Mouse (Mus musculus) stomach, postnatal 0 days (tissue): ENCODE data around the gene Cbln1. TPM values are rescaled to one million over a fixed set of nuclear protein-coding genes. Genes with fewer than 3 reads are reported as not detected.

Experiments used
- ATAC-seq: fragments of 200-750 bp; cut with Nextera tagmentation; 2 replicates; pipeline ENCODE4 v1.8.0; 2017; ENCODE audit not compliant: low FRiP score, low TSS enrichment
- DNase-seq: peaks from one replicate; pipeline ENCODE4 v3.0.0-alpha.2; 2016; ENCODE audit warnings: low spot score
- H3K27ac ChIP-seq: fragments of 300-500 bp; sonication (generic); replicated peaks from 2 replicates; pipeline ENCODE4 v1.5.1; 2014; ENCODE audit warnings: mild to moderate bottlenecking, control low read depth
- H3K27me3 ChIP-seq: fragments of 300-500 bp; sonication (generic); 2 replicates; pipeline ENCODE4 v1.6.1; 2014; ENCODE audit warnings: low read length; ENCODE audit not compliant: control insufficient read depth, insufficient read depth
- H3K36me3 ChIP-seq: fragments of 300-500 bp; sonication (generic); 2 replicates; pipeline ENCODE4 v1.6.1; 2014; ENCODE audit warnings: low read length, mixed read lengths; ENCODE audit not compliant: control insufficient read depth, insufficient read depth
- H3K4me1 ChIP-seq: fragments of 300-500 bp; sonication (generic); replicated peaks from 2 replicates; pipeline ENCODE4 v1.6.1; 2014; ENCODE audit warnings: antibody characterized with exemption; ENCODE audit not compliant: control insufficient read depth, insufficient read depth
- H3K4me2 ChIP-seq: fragments of 300-500 bp; sonication (generic); replicated peaks from 2 replicates; pipeline ENCODE4 v1.6.1; 2014; ENCODE audit warnings: low read depth, mild to moderate bottlenecking, control low read depth, moderate library complexity
- H3K4me3 ChIP-seq: fragments of 300-500 bp; sonication (generic); 2 replicates; pipeline ENCODE4 v1.5.1; 2014; ENCODE audit warnings: low read depth, low read length, control low read depth
- H3K9ac ChIP-seq: fragments of 300-500 bp; sonication (generic); 2 replicates; pipeline ENCODE4 v1.6.1; 2014; ENCODE audit warnings: mild to moderate bottlenecking, low read length, control low read depth, mixed read lengths
- H3K9me3 ChIP-seq: fragments of 300-500 bp; sonication (generic); 2 replicates; pipeline ENCODE4 v1.6.1; 2016; ENCODE audit warnings: low read length; ENCODE audit not compliant: control insufficient read depth
- CTCF ChIP-seq: IDR thresholded peaks from 2 replicates; pipeline ENCODE4 v1.5.1; 2016; ENCODE audit warnings: antibody characterized with exemption, low read depth, mild to moderate bottlenecking, moderate library complexity
- EP300 ChIP-seq: optimal IDR thresholded peaks from 2 replicates; pipeline ENCODE3; 2016; ENCODE audit warnings: antibody characterized with exemption
- WGBS: fragments of 180-500 bp; shearing (Covaris S2); extraction: QIAGEN DNeasy Blood & Tissue Kit; methylation state at CpG from one replicate; pipeline ENCODE4 v1.1.7; 2014; 5-methylcytosine and 5-hydroxymethylcytosine counted together
- polyA plus RNA-seq: library from polyadenylated mRNA; unstranded; fragments of >200 nt; fragmentation: Nextera tagmentation; extraction: Ambion mirVana; gene quantifications from 2 replicates; pipeline ENCODE4 v1.2.1, GENCODE M21; 2015

Gene Cbln1
- polyA plus RNA-seq, 1 experiment from 2014 or later = 0.08 TPM

GRCm38 (mm10) chr8:87504441-87504840, 32.0 kb upstream of the Cbln1 start:
- Histone ChIP-seq H3K27ac (no peak overlapping the region), H3K9ac (no peak overlapping the region), H3K9me3 (no peaks in the 10 kb centered on the region), H3K4me1 (no peaks in the 10 kb centered on the region), H3K27me3 (no peaks in the 10 kb centered on the region), H3K4me2 (no peak overlapping the region), H3K36me3 (no peaks in the 10 kb centered on the region), H3K4me3 (no peak overlapping the region)
- no peak for DNase-seq
- no peak for ATAC-seq
- TF ChIP-seq EP300 (no peak), CTCF (no peak)
- WGBS = 45% methylated on average over 5 of the region's 5 CpGs

DNA sequence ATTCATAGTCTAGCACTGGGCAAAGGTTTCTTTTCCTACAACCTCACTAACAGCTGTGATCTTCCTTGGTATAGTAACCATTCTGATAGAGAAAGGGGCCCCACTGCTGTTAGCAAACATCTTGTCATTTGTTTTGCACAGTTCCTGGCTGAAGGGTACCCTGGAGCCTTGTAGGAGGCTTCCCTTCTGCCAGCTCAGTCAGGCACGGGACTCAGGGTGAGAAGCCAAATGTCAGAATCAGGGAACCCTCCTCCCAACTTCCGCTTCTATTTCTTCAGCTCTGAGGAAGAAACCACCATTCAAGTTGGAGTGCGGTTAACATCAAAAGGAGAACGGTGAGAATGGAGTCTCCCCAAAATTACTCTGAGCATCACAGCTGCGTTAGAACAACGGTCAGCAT, 30.3 kb upstream of the Cbln1 start:
- no peaks in the 10 kb centered on the region for H3K36me3 ChIP-seq
- H3K4me3 ChIP-seq = no peak overlapping the region
- no peak overlapping the region for H3K27ac ChIP-seq
- no peak for DNase-seq
- no peaks in the 10 kb centered on the region for H3K4me1 ChIP-seq
- H3K27me3 ChIP-seq = no peaks in the 10 kb centered on the region
- no peak for ATAC-seq
- H3K9ac ChIP-seq = no peak overlapping the region
- 77% methylated on average over 6 of the region's 6 CpGs for WGBS
- H3K9me3 ChIP-seq = no peaks in the 10 kb centered on the region
- H3K4me2 ChIP-seq = no peak overlapping the region
- no peak for TF ChIP-seq CTCF
- TF ChIP-seq EP300 = no peak

DNA sequence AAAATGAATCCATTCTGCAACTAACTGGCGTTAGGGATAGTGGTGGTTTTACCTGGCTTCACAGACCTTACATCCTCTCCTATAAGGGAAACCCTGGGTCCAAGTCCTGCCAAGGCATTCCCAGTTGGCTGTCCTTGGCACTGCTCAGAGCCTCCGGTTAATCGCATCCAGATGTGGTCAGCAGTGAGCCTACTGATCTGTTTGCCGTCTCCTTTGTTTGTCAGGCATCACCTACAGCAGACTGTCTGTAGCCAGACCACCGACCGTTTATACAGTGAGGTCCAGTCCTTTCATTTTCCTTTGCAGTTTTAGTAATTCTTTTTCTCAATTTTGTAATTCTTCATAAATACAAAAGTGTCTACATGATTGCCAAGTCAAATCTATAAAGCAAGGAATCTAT, 25.2 kb upstream of the Cbln1 start:
- Histone ChIP-seq H3K27ac (no peak overlapping the region), H3K9ac (no peak overlapping the region), H3K27me3 (no peaks in the 10 kb centered on the region), H3K4me2 (no peak overlapping the region), H3K4me1 (no peaks in the 10 kb centered on the region), H3K4me3 (no peak overlapping the region), H3K36me3 (no peaks in the 10 kb centered on the region), H3K9me3 (no peaks in the 10 kb centered on the region)
- DNase-seq (no peak), ATAC-seq (no peak)
- TF ChIP-seq CTCF (no peak), EP300 (no peak)
- 67% methylated on average over 6 of the region's 6 CpGs for WGBS

DNA sequence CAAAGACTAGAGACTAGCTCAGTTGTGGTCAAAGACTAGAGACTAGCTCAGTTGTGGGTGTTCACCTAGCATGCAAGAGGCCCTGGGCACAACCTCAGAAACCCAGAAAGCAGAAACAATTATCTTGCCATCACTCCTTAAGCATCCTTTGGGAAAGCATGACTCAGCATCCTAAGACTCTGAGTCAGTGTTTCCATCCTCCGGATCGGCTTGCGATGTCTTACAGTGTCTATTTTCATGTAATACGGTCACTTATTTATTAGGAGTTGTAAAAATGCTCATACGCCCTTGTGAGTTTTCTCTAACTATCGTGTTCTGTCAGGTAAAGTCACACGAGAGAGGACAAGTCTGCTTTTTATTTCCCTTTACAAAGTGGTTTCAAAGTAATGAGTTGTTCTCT, 24.1 kb upstream of the Cbln1 start:
- TF ChIP-seq EP300 (no peak), CTCF (no peak)
- H3K4me3 ChIP-seq = no peak overlapping the region
- H3K9me3 ChIP-seq = no peaks in the 10 kb centered on the region
- no peaks in the 10 kb centered on the region for H3K4me1 ChIP-seq
- no peak overlapping the region for H3K9ac ChIP-seq
- DNase-seq (no peak), ATAC-seq (no peak)
- H3K36me3 ChIP-seq = no peaks in the 10 kb centered on the region
- H3K4me2 ChIP-seq = no peak overlapping the region
- WGBS = 87% methylated on average over 7 of the region's 7 CpGs
- no peaks in the 10 kb centered on the region for H3K27me3 ChIP-seq
- no peak overlapping the region for H3K27ac ChIP-seq

DNA sequence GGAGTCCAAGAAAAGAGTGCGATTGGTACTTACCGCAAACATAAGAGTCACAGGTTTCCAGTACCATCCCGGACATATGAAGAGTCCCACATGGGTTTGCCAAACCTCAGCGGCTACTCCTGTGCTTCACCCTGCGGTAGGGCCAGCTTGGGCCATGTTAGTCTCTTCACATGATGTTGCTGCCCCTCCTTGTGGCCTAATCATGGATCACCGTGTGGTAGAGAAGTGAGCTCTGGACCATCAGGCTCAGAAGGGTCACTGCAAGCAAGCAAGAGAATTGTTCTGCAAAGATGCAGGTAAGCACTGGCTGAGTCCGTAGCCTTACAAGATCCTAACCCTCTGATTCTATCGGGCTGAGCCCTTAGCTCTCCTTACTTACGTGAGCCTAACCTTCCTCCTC, 22.5 kb upstream of the Cbln1 start:
- TF ChIP-seq CTCF (peak; percentile 50), EP300 (no peak)
- H3K4me2 ChIP-seq = no peak overlapping the region
- no peak for DNase-seq
- WGBS = 62% methylated on average over 9 of the region's 9 CpGs
- H3K4me1 ChIP-seq = no peaks in the 10 kb centered on the region
- no peak overlapping the region for H3K27ac ChIP-seq
- ATAC-seq = no peak
- no peaks in the 10 kb centered on the region for H3K9me3 ChIP-seq
- H3K36me3 ChIP-seq = no peaks in the 10 kb centered on the region
- H3K9ac ChIP-seq = no peak overlapping the region
- H3K27me3 ChIP-seq = no peaks in the 10 kb centered on the region
- H3K4me3 ChIP-seq = no peak overlapping the region

DNA sequence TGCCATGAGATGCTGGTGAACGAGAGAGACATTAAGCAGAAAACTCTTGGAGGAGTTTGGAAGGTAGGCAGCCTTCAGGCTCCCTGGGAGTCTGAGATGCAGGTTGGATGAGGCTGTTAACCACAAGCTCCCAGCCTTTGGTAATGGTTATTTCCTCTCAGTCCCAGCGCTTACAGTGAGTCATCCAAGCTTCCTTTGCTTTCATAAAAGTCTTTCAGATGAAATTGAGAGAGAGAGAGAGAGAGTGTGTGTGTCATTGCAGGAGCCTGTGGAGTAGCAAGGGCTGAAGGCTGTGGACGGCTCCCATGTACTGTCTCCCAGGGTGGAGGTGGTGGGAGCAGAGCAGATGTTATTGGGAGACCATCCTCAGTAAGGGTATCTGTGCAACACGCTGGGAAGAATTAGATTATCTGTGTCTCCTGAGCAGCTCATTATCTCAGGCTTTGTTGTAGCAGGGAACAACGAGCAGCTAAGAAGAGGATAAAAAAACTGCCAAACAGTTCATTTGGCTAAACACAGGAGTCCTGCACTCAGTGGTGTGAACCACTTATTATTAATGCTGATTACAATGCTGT, 17.5 kb upstream of the Cbln1 start:
- no peak for TF ChIP-seq CTCF
- TF ChIP-seq EP300 = no peak
- ATAC-seq (no peak), DNase-seq (no peak)
- no peaks in the 10 kb centered on the region for H3K27me3 ChIP-seq
- no peak overlapping the region for H3K9ac ChIP-seq
- H3K27ac ChIP-seq = no peak overlapping the region
- 67% methylated on average over 5 of the region's 5 CpGs for WGBS
- no peaks in the 10 kb centered on the region for H3K36me3 ChIP-seq
- no peak overlapping the region for H3K4me2 ChIP-seq
- H3K9me3 ChIP-seq = no peaks in the 10 kb centered on the region
- no peak overlapping the region for H3K4me3 ChIP-seq
- H3K4me1 ChIP-seq = no peaks in the 10 kb centered on the region
